Mouse (Mus musculus): ENCODE measurements around the gene Ect2.

Gene Ect2

DNA sequence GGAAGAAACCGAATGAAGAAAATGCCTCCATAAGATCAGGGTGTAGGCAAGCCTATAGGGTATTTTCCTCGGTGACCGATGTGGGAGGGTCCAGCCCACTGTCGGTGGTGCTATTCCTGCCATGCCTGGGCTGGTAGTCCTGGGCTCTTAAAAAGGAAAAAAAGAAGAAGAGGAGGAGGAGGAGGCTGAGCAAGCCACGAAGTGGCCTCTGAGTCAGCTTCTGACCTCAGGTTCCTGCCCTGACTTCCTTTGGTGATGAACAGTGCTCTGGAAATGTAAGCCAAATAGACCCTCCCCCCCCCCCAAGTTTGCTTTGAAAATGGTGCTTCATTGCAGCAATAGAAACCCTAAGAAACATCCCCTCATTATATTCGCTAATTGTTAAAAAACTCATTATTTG lies 32.7 kb downstream of the Ect2 start:
- TF ChIP-seq GATA4 (IDR thresholded peaks at IDR 0.05; ENCODE audit: insufficient replicate concordance, low read length) = no peak

GRCm38 (mm10) chr3:27118227-27118626 lies 35.5 kb downstream of the Ect2 start:
- no peak for TF ChIP-seq GATA4 (IDR thresholded peaks at IDR 0.05; ENCODE audit: insufficient replicate concordance, low read length)

- TF ChIP-seq GATA4 (IDR thresholded peaks at IDR 0.05; ENCODE audit: insufficient replicate concordance, low read length) = no peak
Observed at GRCm38 (mm10) chr3:27110860-27111259, 42.8 kb downstream of the Ect2 start.

- no peak for TF ChIP-seq GATA4 (IDR thresholded peaks at IDR 0.05; ENCODE audit: insufficient replicate concordance, low read length)
Observed at GRCm38 (mm10) chr3:27109109-27109508, 44.6 kb downstream of the Ect2 start.

DNA sequence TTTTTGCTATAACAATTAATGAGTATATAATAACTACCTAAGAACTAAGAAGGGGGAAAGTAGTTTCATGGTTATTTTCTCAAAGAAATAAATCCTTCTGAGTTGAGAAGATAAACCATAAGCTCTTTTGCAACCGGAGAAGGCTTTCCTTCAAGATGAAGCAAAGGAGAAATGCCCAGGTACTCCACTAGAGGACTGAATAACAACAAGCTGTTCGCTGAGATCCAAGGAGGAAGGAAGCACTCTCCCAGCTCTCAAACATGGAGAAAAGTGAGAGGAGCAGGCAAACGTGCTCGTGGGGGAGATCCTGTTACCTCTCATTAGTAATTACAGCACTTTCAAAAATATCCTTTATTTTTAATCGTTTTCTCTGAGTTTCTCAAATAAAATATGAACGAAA lies 46.5 kb downstream of the Ect2 start:
- TF ChIP-seq GATA4 (IDR thresholded peaks at IDR 0.05; ENCODE audit: insufficient replicate concordance, low read length) = no peak

DNA sequence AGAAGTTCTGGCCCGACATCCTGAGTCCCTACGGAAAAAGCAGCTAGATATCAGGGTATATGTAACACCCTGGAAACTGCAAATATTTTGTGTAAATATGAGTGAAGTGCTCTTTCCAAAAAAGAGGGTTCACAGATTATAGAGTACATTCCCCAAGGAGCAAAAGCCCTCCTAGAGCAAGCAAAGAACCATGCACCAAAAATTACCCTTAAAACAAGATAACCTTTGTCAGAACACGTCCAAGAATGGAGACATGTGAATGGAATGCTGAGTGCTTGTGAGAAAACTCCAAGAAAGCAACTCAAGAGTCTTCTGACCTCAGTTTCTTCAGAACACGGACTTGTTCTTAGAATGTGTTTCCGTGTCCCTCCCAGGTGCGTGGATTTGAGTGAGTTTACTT lies 50.7 kb downstream of the Ect2 start:
- TF ChIP-seq GATA4 (IDR thresholded peaks at IDR 0.05; ENCODE audit: insufficient replicate concordance, low read length) = no peak

GRCm38 (mm10) chr3:27098633-27099032 lies 55.0 kb downstream of the Ect2 start:
- no peak for TF ChIP-seq GATA4 (IDR thresholded peaks at IDR 0.05; ENCODE audit: insufficient replicate concordance, low read length)

DNA sequence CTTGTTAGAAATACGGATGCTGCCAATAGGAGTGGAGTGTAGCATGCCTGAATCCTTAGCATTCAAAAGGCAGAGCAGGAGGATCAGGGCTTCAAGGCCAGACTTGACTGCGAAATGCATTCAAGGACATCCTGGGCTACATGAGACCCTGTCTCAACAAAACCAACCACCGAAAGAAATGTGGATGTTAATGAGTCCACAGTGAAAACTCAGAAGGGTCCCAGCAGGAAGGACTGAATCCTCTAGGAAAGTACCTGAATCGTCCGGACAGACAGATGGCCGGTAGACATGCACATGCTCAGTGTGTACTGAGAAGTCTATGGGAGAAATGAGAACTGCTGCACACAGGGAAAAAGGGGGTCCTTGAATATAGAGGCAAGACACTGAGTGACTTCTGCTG lies 67.5 kb downstream of the Ect2 start:
- no peak for TF ChIP-seq GATA4 (IDR thresholded peaks at IDR 0.05; ENCODE audit: insufficient replicate concordance, low read length)

- TF ChIP-seq GATA4 (IDR thresholded peaks at IDR 0.05; ENCODE audit: insufficient replicate concordance, low read length) = no peak
Observed at GRCm38 (mm10) chr3:27081229-27082060, 72.2 kb downstream of the Ect2 start.

- no peak for TF ChIP-seq GATA4 (IDR thresholded peaks at IDR 0.05; ENCODE audit: insufficient replicate concordance, low read length)
Observed at GRCm38 (mm10) chr3:27080061-27080770, 73.5 kb downstream of the Ect2 start.

DNA sequence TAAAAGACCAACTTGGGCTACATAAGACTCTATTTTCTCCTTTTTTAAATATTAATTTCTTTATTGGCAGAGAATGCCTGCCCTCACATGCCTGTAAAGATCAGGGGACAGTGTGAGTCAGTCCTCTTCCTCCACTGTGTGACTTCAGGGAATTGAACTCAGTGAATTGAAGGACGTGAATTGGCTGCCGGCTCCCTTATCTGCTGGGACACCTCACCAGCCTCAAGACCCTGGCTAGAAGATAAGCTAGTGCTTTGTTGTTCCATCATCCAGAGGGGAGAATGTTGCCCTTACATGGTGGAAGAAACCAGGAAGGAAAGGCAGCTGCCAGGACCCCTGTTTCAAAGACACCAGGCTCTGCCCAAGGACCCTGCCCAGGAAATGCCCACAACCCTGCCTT lies 79.8 kb downstream of the Ect2 start:
- no peak for TF ChIP-seq GATA4 (IDR thresholded peaks at IDR 0.05; ENCODE audit: insufficient replicate concordance, low read length)

- TF ChIP-seq GATA4 (IDR thresholded peaks at IDR 0.05; ENCODE audit: insufficient replicate concordance, low read length) = no peak
Observed at GRCm38 (mm10) chr3:27071706-27072105, 82.0 kb downstream of the Ect2 start.

- no peak for TF ChIP-seq GATA4 (IDR thresholded peaks at IDR 0.05; ENCODE audit: insufficient replicate concordance, low read length)
Observed at GRCm38 (mm10) chr3:27070340-27070739, 83.3 kb downstream of the Ect2 start.

DNA sequence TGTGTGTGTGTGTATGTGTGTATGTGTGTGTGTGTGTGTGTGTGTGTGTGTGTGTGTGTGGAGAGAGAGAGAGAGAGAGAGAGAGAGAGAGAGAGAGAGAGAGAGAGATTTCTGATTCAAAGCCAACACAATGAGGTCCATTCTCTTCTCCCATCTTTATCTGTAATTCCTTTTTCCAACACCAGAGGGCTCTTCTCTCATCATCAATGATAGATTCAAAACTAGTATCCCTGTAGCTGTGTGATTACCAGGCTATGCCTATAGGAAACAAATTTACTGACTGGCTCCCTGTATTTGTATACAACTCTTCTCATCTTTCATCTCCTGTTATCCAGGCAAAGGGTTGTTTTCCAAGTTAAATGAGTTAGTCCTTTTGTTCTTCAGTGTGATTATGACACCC lies 86.5 kb downstream of the Ect2 start:
- TF ChIP-seq GATA4 (IDR thresholded peaks at IDR 0.05; ENCODE audit: insufficient replicate concordance, low read length) = no peak

DNA sequence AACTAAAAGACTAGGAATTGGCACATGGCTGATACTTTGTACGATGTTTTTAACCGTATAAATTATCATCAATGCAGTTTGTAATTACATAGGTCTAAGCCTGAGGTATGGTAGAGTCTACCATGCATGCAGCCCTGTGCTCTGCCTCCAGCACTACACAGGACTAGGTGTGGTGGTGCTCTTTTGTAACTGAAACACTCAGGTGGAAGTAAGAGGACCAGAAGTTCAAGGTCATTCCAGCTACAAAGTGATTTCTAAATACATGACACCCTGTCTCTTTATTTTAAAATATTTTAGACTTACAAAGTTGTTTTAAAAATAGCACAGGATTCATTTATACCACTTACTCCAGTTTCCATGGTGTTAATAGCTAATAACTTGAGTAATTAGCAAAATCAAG lies 88.8 kb downstream of the Ect2 start:
- TF ChIP-seq GATA4 (IDR thresholded peaks at IDR 0.05; ENCODE audit: insufficient replicate concordance, low read length) = no peak

Data from liver, adult (tissue).